Mouse (Mus musculus): ENCODE results near the gene Acsm4. TPM values are rescaled to one million over a fixed set of nuclear protein-coding genes. Genes with fewer than 3 reads are reported as not detected.

Acsm4 gene
- polyA plus RNA-seq (2015; fragmentation: Illumina TruSeq; extraction: RNeasy Lipid Tissue Mini Kit (QIAGEN cat#74804); ENCODE audit: insufficient read depth, low replicate concordance), result not detected

DNA sequence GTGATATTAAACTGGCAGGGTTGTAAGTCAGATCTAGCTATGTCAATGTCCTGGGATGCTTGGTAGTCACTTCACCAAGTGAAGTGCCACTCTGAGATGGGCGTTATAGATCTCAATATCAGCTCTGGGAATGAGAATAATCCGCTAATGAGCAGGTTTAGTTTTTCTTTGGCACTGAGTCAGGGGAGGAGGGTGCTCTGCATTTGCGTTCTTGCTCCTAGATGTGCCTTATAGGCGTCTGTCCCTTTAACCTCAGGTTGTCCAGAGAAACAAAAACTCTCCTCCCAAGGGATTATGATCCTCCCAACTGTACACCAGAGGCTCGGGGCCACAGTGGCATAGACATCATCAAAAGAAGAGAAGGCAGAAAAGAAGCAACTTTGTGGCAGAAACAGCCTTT lies at the start of gene Acsm4:
TSS of gene Acsm4 (plus strand) at position 301 of the 400 bp plus-strand sequence.

DNA sequence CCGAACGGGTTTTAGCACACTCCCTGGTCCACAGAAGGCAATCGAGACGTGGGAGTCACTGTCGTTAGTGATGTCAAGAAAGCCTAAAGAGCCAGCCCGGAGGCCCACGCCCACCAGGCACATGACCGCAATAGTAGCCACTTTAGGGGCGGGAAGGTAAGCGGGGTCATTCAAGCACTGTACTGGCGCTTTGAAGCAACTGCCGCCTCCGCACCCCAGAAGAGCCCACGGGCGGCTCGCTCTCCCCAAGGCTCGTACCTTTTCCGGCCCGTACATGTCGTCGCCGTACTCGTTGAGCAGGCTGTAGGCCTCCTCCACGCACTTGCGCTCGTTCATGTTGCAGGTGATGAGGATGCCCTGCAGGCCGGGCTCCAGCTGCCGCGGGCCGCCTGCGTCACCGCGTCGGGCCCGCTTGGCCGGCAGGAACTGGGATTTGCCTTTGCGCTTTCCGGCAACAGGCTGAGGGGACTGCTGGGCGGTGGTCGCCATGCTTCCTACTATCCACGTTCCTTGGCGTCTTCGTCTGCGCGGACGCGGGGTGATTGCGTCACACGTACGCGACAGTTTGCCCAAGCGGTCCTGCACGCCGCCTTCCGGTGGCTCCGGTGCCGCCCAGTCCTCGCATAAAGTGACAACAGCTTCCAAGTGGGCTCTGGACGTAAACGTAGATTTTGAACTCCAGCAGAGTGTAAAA lies 30.6 kb downstream of the Acsm4 start, which contains the start of gene Thumpd1:
TSS of gene Thumpd1 (minus strand) at position 546 of the 694 bp plus-strand sequence.

GRCm38 (mm10) chr7:119760527-119760951 lies 70.7 kb downstream of the Acsm4 start, which contains the start of gene Acsm3:
Gene Acsm3 (plus strand): TSS chr7:119760923.

Other genes with a start within 250 kb of the Acsm4 start
- 3.7 TPM for gene Gp2, start 230.7 kb upstream of the Acsm4 start, polyA plus RNA-seq (2015; fragmentation: Illumina TruSeq; extraction: RNeasy Lipid Tissue Mini Kit (QIAGEN cat#74804); ENCODE audit: insufficient read depth, low replicate concordance)
- not detected for gene Umod, start 210.7 kb upstream of the Acsm4 start, polyA plus RNA-seq (2015; fragmentation: Illumina TruSeq; extraction: RNeasy Lipid Tissue Mini Kit (QIAGEN cat#74804); ENCODE audit: insufficient read depth, low replicate concordance)
- gene Acsm5, start 170.6 kb upstream of the Acsm4 start, polyA plus RNA-seq (2015; fragmentation: Illumina TruSeq; extraction: RNeasy Lipid Tissue Mini Kit (QIAGEN cat#74804); ENCODE audit: insufficient read depth, low replicate concordance), result not detected
- not detected for gene Pdilt, start 166.5 kb upstream of the Acsm4 start, polyA plus RNA-seq (2015; fragmentation: Illumina TruSeq; extraction: RNeasy Lipid Tissue Mini Kit (QIAGEN cat#74804); ENCODE audit: insufficient read depth, low replicate concordance)
- gene Acsm2, start 135.7 kb upstream of the Acsm4 start, polyA plus RNA-seq (2015; fragmentation: Illumina TruSeq; extraction: RNeasy Lipid Tissue Mini Kit (QIAGEN cat#74804); ENCODE audit: insufficient read depth, low replicate concordance), result not detected
- not detected for gene Acsm1, start 83.0 kb upstream of the Acsm4 start, polyA plus RNA-seq (2015; fragmentation: Illumina TruSeq; extraction: RNeasy Lipid Tissue Mini Kit (QIAGEN cat#74804); ENCODE audit: insufficient read depth, low replicate concordance)
- gene Thumpd1, start 30.8 kb downstream of the Acsm4 start, polyA plus RNA-seq (2015; fragmentation: Illumina TruSeq; extraction: RNeasy Lipid Tissue Mini Kit (QIAGEN cat#74804); ENCODE audit: insufficient read depth, low replicate concordance), result 65.0 TPM
- gene Acsm3, start 70.9 kb downstream of the Acsm4 start, polyA plus RNA-seq (2015; fragmentation: Illumina TruSeq; extraction: RNeasy Lipid Tissue Mini Kit (QIAGEN cat#74804); ENCODE audit: insufficient read depth, low replicate concordance), result 0.22 TPM
- gene Rexo5, start 104.0 kb downstream of the Acsm4 start, polyA plus RNA-seq (2015; fragmentation: Illumina TruSeq; extraction: RNeasy Lipid Tissue Mini Kit (QIAGEN cat#74804); ENCODE audit: insufficient read depth, low replicate concordance), result 31.5 TPM
- 12.9 TPM for gene Eri2, start 104.0 kb downstream of the Acsm4 start, polyA plus RNA-seq (2015; fragmentation: Illumina TruSeq; extraction: RNeasy Lipid Tissue Mini Kit (QIAGEN cat#74804); ENCODE audit: insufficient read depth, low replicate concordance)
- 6.6 TPM for gene Lyrm1, start 205.8 kb downstream of the Acsm4 start, polyA plus RNA-seq (2015; fragmentation: Illumina TruSeq; extraction: RNeasy Lipid Tissue Mini Kit (QIAGEN cat#74804); ENCODE audit: insufficient read depth, low replicate concordance)
- 10.8 TPM for gene Dcun1d3, start 206.3 kb downstream of the Acsm4 start, polyA plus RNA-seq (2015; fragmentation: Illumina TruSeq; extraction: RNeasy Lipid Tissue Mini Kit (QIAGEN cat#74804); ENCODE audit: insufficient read depth, low replicate concordance)

All from spleen, adult 10 weeks (tissue).